Mouse (Mus musculus) thymus, adult 2 months (tissue): ENCODE measurements around the gene Olfr605.

Experiments used
- CTCF ChIP-seq: fragments of 200-500 bp; IDR thresholded peaks from 2 replicates; pipeline ENCODE4 v1.5.1; 2012; ENCODE audit warnings: mild to moderate bottlenecking, control low read depth, low read length, moderate library complexity, borderline replicate concordance; ENCODE audit not compliant: control insufficient read depth, poor library complexity, insufficient read depth; ENCODE audit errors: extremely low read depth
- POLR2A ChIP-seq: fragments of 200-500 bp; IDR thresholded peaks from 2 replicates; pipeline ENCODE4 v1.6.1; 2012; ENCODE audit warnings: mild to moderate bottlenecking, low read length, control low read depth, moderate library complexity; ENCODE audit not compliant: control insufficient read depth, poor library complexity, insufficient read depth; ENCODE audit errors: extremely low read depth

- TF ChIP-seq CTCF (no peak), POLR2A (no peak)
Measured at GRCm38 (mm10) chr7:103398981-103399380, 46.3 kb downstream of the Olfr605 start.
